Mouse (Mus musculus) cerebellum, adult 2 months (tissue): ENCODE measurements around the gene Arhgap15.

Experiments
- CTCF ChIP-seq: fragments of 200-500 bp; IDR thresholded peaks from 2 replicates; pipeline ENCODE4 v1.5.1; 2011; ENCODE audit warnings: low read depth, mild to moderate bottlenecking, control low read depth, low read length, moderate library complexity, borderline replicate concordance; ENCODE audit not compliant: insufficient read depth
- POLR2A ChIP-seq: fragments of 200-500 bp; IDR thresholded peaks from 2 replicates; pipeline ENCODE4 v1.6.1; 2011; ENCODE audit warnings: low read length, control low read depth, borderline replicate concordance; ENCODE audit not compliant: insufficient read depth

DNA sequence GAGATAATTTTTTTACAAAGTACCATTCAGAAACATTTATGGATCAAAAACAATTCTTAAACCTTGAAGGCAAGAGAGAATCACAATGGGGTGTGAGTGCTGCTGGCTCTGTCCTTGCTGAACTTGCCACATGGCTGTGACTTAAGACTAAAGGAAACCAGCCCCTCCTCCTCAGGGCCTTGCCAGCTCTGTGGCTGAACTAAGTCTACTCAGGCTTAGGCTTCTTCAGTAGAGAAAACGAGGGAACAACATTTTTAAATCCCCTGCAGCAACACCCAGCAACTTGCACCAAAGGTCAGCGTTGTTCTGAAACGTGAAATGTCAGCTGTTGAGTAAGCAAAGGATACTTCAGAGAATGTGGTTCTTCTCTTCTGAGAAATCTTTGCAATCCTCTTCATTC lies 417.2 kb downstream of the Arhgap15 start:
- TF ChIP-seq CTCF: no peak
- TF ChIP-seq POLR2A: no peak
